Mouse (Mus musculus): Measurements from ENCODE around the gene Epas1. TPM values are rescaled to one million over a fixed set of nuclear protein-coding genes. Genes with fewer than 3 reads are reported as not detected.

Epas1 gene
- total and polyA plus RNA-seq, 3 experiments = not detected

DNA sequence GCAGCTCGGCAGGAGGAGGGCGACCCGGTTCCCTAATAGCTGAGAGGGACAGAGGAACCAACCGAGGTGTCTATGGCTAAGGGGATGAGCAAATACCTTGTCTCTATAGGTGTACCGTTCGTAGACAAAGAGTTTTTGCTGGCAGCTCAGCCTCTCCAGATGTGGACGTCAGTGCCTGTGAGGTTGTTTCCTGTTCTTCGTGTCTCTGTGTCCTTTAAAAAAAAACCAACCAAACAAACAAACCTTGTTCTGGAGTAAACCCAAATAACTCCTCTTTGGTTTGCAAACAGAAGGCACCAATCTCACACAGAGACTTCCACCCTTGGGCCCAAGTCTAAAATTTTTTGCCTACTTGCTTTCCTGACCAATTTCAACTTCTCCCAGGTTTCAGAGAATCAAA is 43.1 kb upstream of the Epas1 start:
- Histone ChIP-seq H3K9me3 (replicated peaks; ENCODE audit: insufficient read depth, low read length) (no peaks in the 10 kb centered on the region), H3K4me3 (ENCODE audit: control insufficient read depth in 1 of 2, insufficient read depth in 1 of 2, low read depth in 2 of 2, low read length in 2 of 2) (no peak overlapping the region), H3K9ac (ENCODE audit: control insufficient read depth, low read depth, low read length, poor library complexity, severe bottlenecking) (no peak overlapping the region), H3K27ac (ENCODE audit: control insufficient read depth, low read depth, low read length) (no peak overlapping the region), H3K4me1 (ENCODE audit: control insufficient read depth in 1 of 2, insufficient read depth in 2 of 2, low read length in 2 of 2) (no peaks in the 10 kb centered on the region), H3K27me3 (ENCODE audit: control insufficient read depth in 1 of 2, insufficient read depth in 2 of 2, low read length in 2 of 2) (peaks cover 0 to 6% of the 10 kb centered on the region in 2 experiments; a peak in 3 of 4 replicates), H3K79me2 (ENCODE audit: control insufficient read depth, insufficient read depth, low read length, poor library complexity) (no peaks in the 10 kb centered on the region), H3K36me3 (ENCODE audit: control insufficient read depth in 1 of 2, insufficient read depth in 2 of 2, low read length in 2 of 2) (no peaks in the 10 kb centered on the region)
- no peak for TF ChIP-seq KAT2A (conservative IDR thresholded peaks at IDR 0.05; ENCODE audit: low read depth, low read length)
- TF ChIP-seq TCF12 (IDR thresholded peaks at IDR 0.05; ENCODE audit: low read depth, low read length) = no peak
- no peak for TF ChIP-seq BHLHE40 (IDR thresholded peaks at IDR 0.05; ENCODE audit: borderline replicate concordance, low read depth, low read length)
- TF ChIP-seq TBP (IDR thresholded peaks at IDR 0.05; ENCODE audit: low read depth, low read length) = no peak
- TF ChIP-seq NELFE (IDR thresholded peaks at IDR 0.05; ENCODE audit: low read depth, low read length) = no peak
- no peak for DNase-seq (ENCODE audit: low read depth, low spot score)

DNA sequence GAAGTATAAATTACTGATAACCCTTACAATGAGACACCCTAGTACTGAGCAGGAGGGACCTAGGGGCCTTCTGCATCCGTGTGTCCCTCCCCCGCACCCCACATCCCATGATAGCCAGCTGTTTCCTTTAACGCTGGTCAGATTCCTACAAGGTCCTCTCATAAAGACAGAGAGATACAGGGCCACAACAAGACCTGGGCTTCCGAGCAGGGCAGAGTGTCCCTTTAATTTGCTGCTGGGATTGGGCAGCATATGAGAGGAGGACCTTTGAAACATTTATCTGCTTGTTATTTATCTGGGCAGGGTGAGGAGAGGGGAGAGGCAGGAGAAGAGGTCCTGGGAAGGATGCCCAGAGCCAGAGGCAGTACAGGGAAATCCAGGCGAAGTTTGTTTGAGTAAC is 41.6 kb upstream of the Epas1 start:
- H3K36me3 ChIP-seq (ENCODE audit: control insufficient read depth in 1 of 2, insufficient read depth in 2 of 2, low read length in 2 of 2) = no peaks in the 10 kb centered on the region
- no peak for DNase-seq (ENCODE audit: low read depth, low spot score)
- no peak overlapping the region for H3K27ac ChIP-seq (ENCODE audit: control insufficient read depth, low read depth, low read length)
- TF ChIP-seq MAX (IDR thresholded peaks at IDR 0.05; ENCODE audit: low read length) = no peak
- TF ChIP-seq EP300 (IDR thresholded peaks at IDR 0.05; ENCODE audit: low read depth in 1 of 2, low read length in 2 of 2) = no peak
- TF ChIP-seq MAFK (IDR thresholded peaks at IDR 0.05; ENCODE audit: borderline replicate concordance, low read depth, low read length) = no peak
- TF ChIP-seq POLR2AphosphoS5 (IDR thresholded peaks at IDR 0.05; ENCODE audit: borderline replicate concordance, low read depth, low read length) = no peak
- TF ChIP-seq RAD21 (IDR thresholded peaks at IDR 0.05; ENCODE audit: low read depth, low read length) = no peak
- no peak for TF ChIP-seq MEF2A (IDR thresholded peaks at IDR 0.05; ENCODE audit: extremely low read depth, insufficient replicate concordance, low read depth, low read length, poor library complexity, severe bottlenecking)
- H3K9me3 ChIP-seq (replicated peaks; ENCODE audit: insufficient read depth, low read length) = no peaks in the 10 kb centered on the region
- no peak overlapping the region for H3K4me3 ChIP-seq (ENCODE audit: control insufficient read depth in 1 of 2, insufficient read depth in 1 of 2, low read depth in 2 of 2, low read length in 2 of 2)
- H3K27me3 ChIP-seq (ENCODE audit: control insufficient read depth in 1 of 2, insufficient read depth in 2 of 2, low read length in 2 of 2) = peaks cover 0 to 6% of the 10 kb centered on the region in 2 experiments; a peak in 2 of 4 replicates
- H3K9ac ChIP-seq (ENCODE audit: control insufficient read depth, low read depth, low read length, poor library complexity, severe bottlenecking) = no peak overlapping the region
- no peaks in the 10 kb centered on the region for H3K79me2 ChIP-seq (ENCODE audit: control insufficient read depth, insufficient read depth, low read length, poor library complexity)
- no peaks in the 10 kb centered on the region for H3K4me1 ChIP-seq (ENCODE audit: control insufficient read depth in 1 of 2, insufficient read depth in 2 of 2, low read length in 2 of 2)

DNA sequence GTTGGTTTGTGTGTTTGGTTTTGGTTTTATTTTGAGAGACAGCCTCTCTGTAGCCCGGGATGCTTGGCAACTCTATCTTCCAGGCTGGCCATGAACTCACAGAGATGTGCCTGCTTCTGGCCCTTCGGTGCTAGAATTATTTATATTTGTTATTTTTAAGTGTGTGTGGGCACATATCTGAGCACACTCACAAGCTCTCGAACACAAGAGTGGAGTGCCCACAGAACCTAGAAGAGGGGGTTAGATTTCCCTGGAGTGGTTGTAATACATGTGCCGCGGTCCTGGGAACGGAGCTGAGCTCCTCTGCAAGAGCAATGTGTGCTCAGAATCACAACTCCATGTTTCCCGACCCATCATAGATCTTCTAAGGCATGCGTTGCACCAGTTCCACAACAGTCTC is 40.9 kb upstream of the Epas1 start:
- Histone ChIP-seq H3K79me2 (ENCODE audit: control insufficient read depth, insufficient read depth, low read length, poor library complexity) (no peaks in the 10 kb centered on the region), H3K9me3 (replicated peaks; ENCODE audit: insufficient read depth, low read length) (no peaks in the 10 kb centered on the region), H3K9ac (ENCODE audit: control insufficient read depth, low read depth, low read length, poor library complexity, severe bottlenecking) (no peak overlapping the region), H3K4me3 (ENCODE audit: control insufficient read depth in 1 of 2, insufficient read depth in 1 of 2, low read depth in 2 of 2, low read length in 2 of 2) (no peak overlapping the region), H3K36me3 (ENCODE audit: control insufficient read depth in 1 of 2, insufficient read depth in 2 of 2, low read length in 2 of 2) (no peaks in the 10 kb centered on the region), H3K4me1 (ENCODE audit: control insufficient read depth in 1 of 2, insufficient read depth in 2 of 2, low read length in 2 of 2) (no peaks in the 10 kb centered on the region), H3K27me3 (ENCODE audit: control insufficient read depth in 1 of 2, insufficient read depth in 2 of 2, low read length in 2 of 2) (peaks cover 0 to 6% of the 10 kb centered on the region in 2 experiments; a peak in 2 of 4 replicates), H3K27ac (ENCODE audit: control insufficient read depth, low read depth, low read length) (no peak overlapping the region)
- no peak for DNase-seq (ENCODE audit: low read depth, low spot score)
- TF ChIP-seq TBP (IDR thresholded peaks at IDR 0.05; ENCODE audit: low read depth, low read length) = no peak
- TF ChIP-seq UBTF (IDR thresholded peaks at IDR 0.05; ENCODE audit: borderline replicate concordance, insufficient read depth, low read depth, low read length) = no peak
- no peak for TF ChIP-seq EP300 (IDR thresholded peaks at IDR 0.05; ENCODE audit: low read depth in 1 of 2, low read length in 2 of 2)
- TF ChIP-seq BHLHE40 (IDR thresholded peaks at IDR 0.05; ENCODE audit: borderline replicate concordance, low read depth, low read length) = no peak
- no peak for TF ChIP-seq SIN3A (IDR thresholded peaks at IDR 0.05; ENCODE audit: low read length)
- no peak for TF ChIP-seq E2F4 (IDR thresholded peaks at IDR 0.05; ENCODE audit: borderline replicate concordance, low read depth, low read length)
- TF ChIP-seq MEF2A (IDR thresholded peaks at IDR 0.05; ENCODE audit: extremely low read depth, insufficient replicate concordance, low read depth, low read length, poor library complexity, severe bottlenecking) = no peak
- no peak for TF ChIP-seq SMC3 (IDR thresholded peaks at IDR 0.05; ENCODE audit: low read depth, low read length)
- TF ChIP-seq POLR2A (IDR thresholded peaks at IDR 0.05; ENCODE audit: control insufficient read depth in 1 of 2, insufficient read depth in 1 of 2, low read depth in 1 of 2, low read length in 2 of 2, poor library complexity in 1 of 2) = no peak
- TF ChIP-seq MYC (IDR thresholded peaks at IDR 0.05; ENCODE audit: low read depth, low read length) = no peak
- TF ChIP-seq CHD1 (IDR thresholded peaks at IDR 0.05; ENCODE audit: low read depth, low read length) = no peak
- no peak for TF ChIP-seq HCFC1 (IDR thresholded peaks at IDR 0.05; ENCODE audit: low read depth, low read length)
- no peak for TF ChIP-seq GABPA (IDR thresholded peaks at IDR 0.05; ENCODE audit: low read depth, low read length)
